Mouse (Mus musculus): ENCODE measurements at regions not wholly inside any gene's neighbourhood (a gene's known extent, or its start where the extent isn't known, plus 50 kb on each side); places are given as distances from the start of the nearest gene placed in this dataset.

DNA sequence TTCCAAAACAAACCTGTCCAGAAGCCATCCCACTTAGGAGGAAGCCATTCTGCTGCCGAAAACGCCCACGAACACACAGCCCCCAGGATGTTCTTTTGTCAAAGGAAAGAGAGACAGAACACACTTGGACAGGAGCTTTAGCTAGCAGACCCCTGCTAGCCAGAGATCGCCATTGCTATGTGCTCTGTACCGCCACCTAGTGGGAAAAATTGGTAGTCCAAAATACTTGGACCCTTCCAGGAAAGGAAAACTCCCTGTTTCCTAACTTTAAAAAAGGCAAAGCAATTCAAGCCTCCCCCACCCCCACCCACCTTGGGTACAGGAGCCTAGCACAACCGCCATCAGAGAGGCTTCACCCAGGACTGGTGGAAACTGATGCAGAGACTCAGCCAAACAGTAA, 242.5 kb upstream of the Tbx18 start:
- TF ChIP-seq CTCF (conservative IDR thresholded peaks at IDR 0.05 in 1 of 2, IDR thresholded peaks at IDR 0.05 in 1 of 2; ENCODE audit: low read depth in 2 of 2, low read length in 2 of 2) (peak; percentile 62 to 70), TCF12 (IDR thresholded peaks at IDR 0.05; ENCODE audit: low read depth, low read length) (no peak), EP300 (IDR thresholded peaks at IDR 0.05; ENCODE audit: low read length) (no peak), MAX (IDR thresholded peaks at IDR 0.05; ENCODE audit: low read length) (no peak), POLR2AphosphoS2 (IDR thresholded peaks at IDR 0.05; ENCODE audit: low read depth, low read length) (no peak), CHD1 (IDR thresholded peaks at IDR 0.05; ENCODE audit: low read depth, low read length) (no peak), MYC (IDR thresholded peaks at IDR 0.05; ENCODE audit: low read depth, low read length) (no peak), POLR2A (IDR thresholded peaks at IDR 0.05; ENCODE audit: low read depth, low read length) (no peak), ZKSCAN1 (IDR thresholded peaks at IDR 0.05; ENCODE audit: borderline replicate concordance, low read depth, low read length) (no peak), PAX5 (IDR thresholded peaks at IDR 0.05; ENCODE audit: low read length) (no peak), KAT2A (IDR thresholded peaks at IDR 0.05; ENCODE audit: insufficient replicate concordance, low read length) (no peak), MAZ (IDR thresholded peaks at IDR 0.05; ENCODE audit: low read depth, low read length) (no peak)
